Mouse (Mus musculus): ENCODE results near the gene Hid1. TPM values are rescaled to one million over a fixed set of nuclear protein-coding genes. Genes with fewer than 3 reads are reported as not detected.

Hid1 gene
- total and polyA plus RNA-seq, 2 experiments from 2014 or later: 58.1 to 87.5 TPM

- Histone ChIP-seq H3K27ac (no peak overlapping the region), H3K4me2 (ENCODE audit: low read depth, low read length) (no peak overlapping the region), H3K9me3 (ENCODE audit: low read length) (no peaks in the 10 kb centered on the region), H3K36me3 (ENCODE audit: insufficient read depth, low read length) (no peaks in the 10 kb centered on the region), H3K4me3 (ENCODE audit: low read length) (no peak overlapping the region), H3K4me1 (ENCODE audit: insufficient read depth, low read length) (no peaks in the 10 kb centered on the region), H3K9ac (replicated peaks; ENCODE audit: low read length) (no peak overlapping the region), H3K27me3 (ENCODE audit: insufficient read depth, low read length) (peaks cover 3% of the 10 kb centered on the region; the same call in 1 of the 2 replicates)
- WGBS: 75% methylated on average over 15 of the region's 15 CpGs
- no peak for DNase-seq (ENCODE audit: low spot score)
- ATAC-seq: no peak
- TF ChIP-seq CTCF (IDR thresholded peaks at IDR 0.05; ENCODE audit: low read depth): 0 out of 2 replicates have a peak, but pooled peaks have one; percentile 11
Observed at GRCm38 (mm10) chr11:115329339-115329738, 38.2 kb downstream of the Hid1 start.

GRCm38 (mm10) chr11:115326730-115327129 lies 40.8 kb downstream of the Hid1 start:
- Histone ChIP-seq H3K27ac (no peak overlapping the region), H3K9me3 (ENCODE audit: low read length) (no peaks in the 10 kb centered on the region), H3K4me2 (ENCODE audit: low read depth, low read length) (no peak overlapping the region), H3K36me3 (ENCODE audit: insufficient read depth, low read length) (no peaks in the 10 kb centered on the region), H3K27me3 (ENCODE audit: insufficient read depth, low read length) (peaks cover 29% of the 10 kb centered on the region), H3K4me1 (ENCODE audit: insufficient read depth, low read length) (0 out of 2 replicates have a peak, but pooled peaks cover 3% of the 10 kb centered on the region), H3K4me3 (ENCODE audit: low read length) (no peak overlapping the region), H3K9ac (replicated peaks; ENCODE audit: low read length) (no peak overlapping the region)
- WGBS: 55% methylated on average over 7 of the region's 7 CpGs
- no peak for ATAC-seq
- DNase-seq (ENCODE audit: low spot score): no peak
- no peak for TF ChIP-seq CTCF (IDR thresholded peaks at IDR 0.05; ENCODE audit: low read depth)

GRCm38 (mm10) chr11:115323354-115323753 lies 44.2 kb downstream of the Hid1 start:
- DNase-seq (ENCODE audit: low spot score): peak; percentile 18
- H3K36me3 ChIP-seq (ENCODE audit: insufficient read depth, low read length): no peaks in the 10 kb centered on the region
- no peaks in the 10 kb centered on the region for H3K9me3 ChIP-seq (ENCODE audit: low read length)
- 0 out of 2 replicates have a peak, but pooled peaks cover 6% of the 10 kb centered on the region for H3K4me1 ChIP-seq (ENCODE audit: insufficient read depth, low read length)
- H3K4me3 ChIP-seq (ENCODE audit: low read length): peak overlapping the region; percentile 8; the same call in 1 of the 2 replicates
- ATAC-seq: no peak
- no peak overlapping the region for H3K9ac ChIP-seq (replicated peaks; ENCODE audit: low read length)
- WGBS: 19% methylated on average over 32 of the region's 32 CpGs
- TF ChIP-seq CTCF (IDR thresholded peaks at IDR 0.05; ENCODE audit: low read depth): no peak
- H3K27ac ChIP-seq: no peak overlapping the region
- H3K4me2 ChIP-seq (ENCODE audit: low read depth, low read length): peak overlapping the region; percentile 16; the same call in 1 of the 2 replicates
- H3K27me3 ChIP-seq (ENCODE audit: insufficient read depth, low read length): peaks cover 50% of the 10 kb centered on the region

GRCm38 (mm10) chr11:115321906-115322693 lies 45.5 kb downstream of the Hid1 start, which contains the start of gene Ush1g:
Ush1g (minus strand) TSS chr11:115322041.
- peak; percentile 98 for TF ChIP-seq CTCF (IDR thresholded peaks at IDR 0.05; ENCODE audit: low read depth)
- no peak within 1 kb of the TSS for H3K9ac ChIP-seq (replicated peaks; ENCODE audit: low read length)
- DNase-seq (ENCODE audit: low spot score) (peak; percentile 82), ATAC-seq (peak; percentile 78)
- peak within 1 kb of the TSS; percentile 28 for H3K4me2 ChIP-seq (ENCODE audit: low read depth, low read length)
- no peaks in the 10 kb centered on the region for H3K36me3 ChIP-seq (ENCODE audit: insufficient read depth, low read length)
- H3K27ac ChIP-seq: no peak within 1 kb of the TSS
- H3K27me3 ChIP-seq (ENCODE audit: insufficient read depth, low read length): peaks cover 63% of the 10 kb centered on the region
- 0 out of 2 replicates have a peak, but pooled peaks cover 6% of the 10 kb centered on the region for H3K4me1 ChIP-seq (ENCODE audit: insufficient read depth, low read length)
- peak within 1 kb of the TSS; percentile 14; the same call in 1 of the 2 replicates for H3K4me3 ChIP-seq (ENCODE audit: low read length)
- 6% methylated on average over 33 of the region's 35 CpGs for WGBS
- H3K9me3 ChIP-seq (ENCODE audit: low read length): no peaks in the 10 kb centered on the region

- Histone ChIP-seq H3K27ac (no peak overlapping the region), H3K27me3 (ENCODE audit: insufficient read depth, low read length) (peaks cover 85% of the 10 kb centered on the region), H3K4me3 (ENCODE audit: low read length) (no peak overlapping the region), H3K36me3 (ENCODE audit: insufficient read depth, low read length) (no peaks in the 10 kb centered on the region), H3K9me3 (ENCODE audit: low read length) (no peaks in the 10 kb centered on the region), H3K9ac (replicated peaks; ENCODE audit: low read length) (no peak overlapping the region), H3K4me1 (ENCODE audit: insufficient read depth, low read length) (0 out of 2 replicates have a peak, but pooled peaks cover 6% of the 10 kb centered on the region), H3K4me2 (ENCODE audit: low read depth, low read length) (no peak overlapping the region)
- peak; percentile 17 for DNase-seq (ENCODE audit: low spot score)
- 12% methylated on average over 18 of the region's 18 CpGs for WGBS
- TF ChIP-seq CTCF (IDR thresholded peaks at IDR 0.05; ENCODE audit: low read depth): no peak
- ATAC-seq: 0 out of 2 replicates have a peak, but pooled peaks have one; percentile 30
Observed at GRCm38 (mm10) chr11:115319704-115320383, 47.7 kb downstream of the Hid1 start.

GRCm38 (mm10) chr11:115318245-115319027 lies 49.1 kb downstream of the Hid1 start:
- peak; percentile 33 for DNase-seq (ENCODE audit: low spot score)
- no peak for TF ChIP-seq CTCF (IDR thresholded peaks at IDR 0.05; ENCODE audit: low read depth)
- Histone ChIP-seq H3K9me3 (ENCODE audit: low read length) (no peaks in the 10 kb centered on the region), H3K4me1 (ENCODE audit: insufficient read depth, low read length) (0 out of 2 replicates have a peak, but pooled peaks cover 6% of the 10 kb centered on the region), H3K27me3 (ENCODE audit: insufficient read depth, low read length) (peaks cover 77% of the 10 kb centered on the region), H3K4me2 (ENCODE audit: low read depth, low read length) (peak overlapping the region; percentile 2; the same call in 1 of the 2 replicates), H3K4me3 (ENCODE audit: low read length) (peak overlapping the region; percentile 7; the same call in 1 of the 2 replicates), H3K9ac (replicated peaks; ENCODE audit: low read length) (no peak overlapping the region), H3K36me3 (ENCODE audit: insufficient read depth, low read length) (no peaks in the 10 kb centered on the region), H3K27ac (no peak overlapping the region)
- 4% methylated on average over 63 of the region's 63 CpGs for WGBS
- ATAC-seq: no peak
